Comparison of ENCODE assay signal across 26 mouse cellular contexts in the genomic region with DNA sequence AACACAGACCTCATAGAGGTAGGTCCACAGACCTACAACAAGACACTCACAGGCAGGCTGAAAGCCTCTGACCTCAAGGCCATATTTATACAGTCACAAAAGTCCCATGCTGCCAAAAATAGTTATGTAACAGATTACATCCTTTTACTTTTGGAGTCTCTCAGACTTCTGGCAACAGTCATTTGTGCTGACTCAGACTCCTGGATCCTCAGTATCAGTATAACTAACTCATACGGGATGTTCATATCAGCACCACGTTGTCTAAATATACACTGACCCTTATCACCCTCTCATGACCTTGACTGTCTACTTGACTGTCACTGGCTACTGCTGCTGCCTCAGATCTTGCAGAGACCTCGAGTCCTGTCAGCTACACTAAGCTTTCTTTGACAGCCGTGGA. TPM values are rescaled to one million over a fixed set of nuclear protein-coding genes. Genes with fewer than 3 reads are reported as not detected.
DNase-seq lines count a peak whose midpoint lies in the region; ATAC-seq and TF ChIP-seq lines count a peak whose summit lies in the region.
"Had no signal": no experiment of that assay in that cellular context is flagged by ENCODE, and none has a peak within 500 bp of the region (broad histone marks: within the 10 kb centered on the region; RNA-seq: fewer than 3 reads in every experiment).

No protein-coding gene starts in this region.

- no peak for TF ChIP-seq POLR2A in lung, adult 2 months (IDR thresholded peaks at IDR 0.05; ENCODE audit: borderline replicate concordance, extremely low read depth, low read depth, low read length)

- DNase-seq in heart, adult 11 months: peak; percentile 88
- DNase-seq in heart, postnatal 25 days (ENCODE audit: low spot score): no peak
- DNase-seq in lung, postnatal 0 days (ENCODE audit: low spot score): no peak
- DNase-seq in lung, adult 2 months: no peak
- DNase-seq in NIH3T3 (ENCODE audit: low read depth): peak; percentile 25
- peak; percentile 20 for DNase-seq in skeletal muscle tissue, adult 2 months (ENCODE audit: low read depth, low spot score)
- DNase-seq in cerebellum, adult 18-20 months: no peak
- DNase-seq: adrenal gland, postnatal 25 days; cerebellum, adult 11-12 months; cerebellum, postnatal 25 days; embryo, embryonic 11 days; gastrocnemius, postnatal 25 days; kidney, adult 18-20 months; layer of hippocampus, postnatal 36 days; spleen, adult 18-20 months; thymus, postnatal 36 days had no signal

- ATAC-seq in lung, postnatal 0 days: peak; percentile 28; the same call in 1 of the 2 replicates
- ATAC-seq: forebrain, embryonic 16.5 days; hindbrain, embryonic 16.5 days had no signal

- H3K27ac ChIP-seq in lung, postnatal 0 days (ENCODE audit: low read length): no peak overlapping the region
- H3K27ac ChIP-seq: heart, embryonic 15.5 days; kidney, postnatal 0 days; midbrain, embryonic 12.5 days; neural tube, embryonic 13.5 days had no signal

- TF ChIP-seq EP300 in lung, postnatal 0 days (IDR thresholded peaks at IDR 0.05): no peak

- 0 out of 2 replicates have a peak, but pooled peaks cover 11% of the 10 kb centered on the region for H3K27me3 ChIP-seq in lung, postnatal 0 days (replicated peaks; ENCODE audit: insufficient read depth, low read length)

- no peaks in the 10 kb centered on the region for H3K9me3 ChIP-seq in lung, postnatal 0 days (ENCODE audit: low read length)
- H3K9me3 ChIP-seq: heart, embryonic 15.5 days; midbrain, embryonic 12.5 days; neural tube, embryonic 13.5 days had no signal

- no peaks in the 10 kb centered on the region for H3K4me1 ChIP-seq in lung, postnatal 0 days (ENCODE audit: insufficient read depth, low read depth, low read length)
- no peaks in the 10 kb centered on the region for H3K4me1 ChIP-seq in lung, adult 2 months (ENCODE audit: control insufficient read depth, insufficient read depth, low read length)
- H3K4me1 ChIP-seq: midbrain, embryonic 12.5 days; neural tube, embryonic 13.5 days had no signal

- WGBS in lung, postnatal 0 days: 17% methylated on average over 4 of the region's 4 CpGs
- 33% methylated on average over 4 of the region's 4 CpGs for WGBS in lung, adult 2 months

- no peak overlapping the region for H3K4me2 ChIP-seq in lung, postnatal 0 days (replicated peaks; ENCODE audit: low read depth, low read length)
- H3K4me2 ChIP-seq: heart, embryonic 15.5 days; midbrain, embryonic 12.5 days; neural tube, embryonic 13.5 days had no signal

- H3K36me3 ChIP-seq in lung, postnatal 0 days (ENCODE audit: insufficient read depth, low read length): no peaks in the 10 kb centered on the region
- H3K36me3 ChIP-seq: heart, embryonic 15.5 days; midbrain, embryonic 12.5 days; neural tube, embryonic 13.5 days had no signal

- H3K9ac ChIP-seq in lung, postnatal 0 days (replicated peaks; ENCODE audit: low read depth): no peak overlapping the region
- H3K9ac ChIP-seq: midbrain, embryonic 12.5 days; neural tube, embryonic 13.5 days had no signal

- H3K4me3 ChIP-seq in lung, postnatal 0 days (ENCODE audit: low read depth, low read length): no peak overlapping the region
- H3K4me3 ChIP-seq in lung, adult 2 months (replicated peaks; ENCODE audit: extremely low read depth, low read depth, low read length): no peak overlapping the region
- H3K4me3 ChIP-seq: heart, embryonic 15.5 days; midbrain, embryonic 12.5 days; neural tube, embryonic 13.5 days had no signal

- intact Hi-C loops in heart, postnatal 25 days (cut with DNase I): no loop called here

- TF ChIP-seq CTCF in lung, postnatal 0 days (IDR thresholded peaks at IDR 0.05): no peak
- no peak for TF ChIP-seq CTCF in lung, adult 2 months (IDR thresholded peaks at IDR 0.05; ENCODE audit: insufficient read depth, low read length)

RNA-seq across cellular contexts. Expression of a gene that starts 14.3 kb away (rescaled TPM):
- under 1 TPM; 0.28 to 0.55 TPM for total RNA-seq in heart, postnatal 25 days (2021)
- polyA plus RNA-seq in lung, postnatal 0 days (2015; fragmentation: Nextera tagmentation; extraction: Ambion mirVana): 0.08 and 0.17 TPM in 2 replicates
- polyA plus RNA-seq in lung, adult 2 months (2012; rRNA removed): not detected in 2 replicates

RNA-seq across cellular contexts. Expression of a gene that starts 15.2 kb away (rescaled TPM):
- not detected for total RNA-seq in heart, postnatal 25 days (2021)
- not detected in 2 replicates for polyA plus RNA-seq in lung, postnatal 0 days (2015; fragmentation: Nextera tagmentation; extraction: Ambion mirVana)
- polyA plus RNA-seq in lung, adult 2 months (2012; rRNA removed): not detected in 2 replicates
- total RNA-seq: adrenal gland, postnatal 25 days; gastrocnemius, postnatal 25 days; layer of hippocampus, postnatal 36 days; left cerebral cortex, postnatal 25 days; megakaryocyte progenitor cell, adult 5-6 weeks had no signal
- polyA plus RNA-seq: heart, embryonic 15.5 days; hindbrain, embryonic 16.5 days; kidney, postnatal 0 days; limb, embryonic 14.5 days; liver, embryonic 16.5 days; midbrain, embryonic 12.5 days; neural tube, embryonic 13.5 days had no signal

Comparison
In these comparisons a context has a peak if more than half of its experiments do, and no peak if none do; other contexts are left out.
1. DNase-seq: peak in heart, adult 11 months (single experiment), NIH3T3 (single experiment) and skeletal muscle tissue, adult 2 months (single experiment); none in heart, postnatal 25 days (single experiment), lung, postnatal 0 days (single experiment), lung, adult 2 months (single experiment) and cerebellum, adult 18-20 months (0 of 2).